Mouse (Mus musculus) monocyte, adult 5-6 weeks (primary cell): ENCODE results near the gene Kti12. TPM values are rescaled to one million over a fixed set of nuclear protein-coding genes. Genes with fewer than 3 reads are reported as not detected.

ENCODE experiments used
- ATAC-seq: fragments of 153-309, 156-312 bp; replicated peaks from 2 replicates; pipeline ENCODE4 v1.8.0; 2017; ENCODE audit warnings: mild to moderate bottlenecking; ENCODE audit not compliant: low TSS enrichment, insufficient number of reproducible peaks, severe bottlenecking, poor library complexity, low FRiP score
- total RNA-seq: library from RNA; stranded (forward); fragments of 200-1000, 200-491, 200-594 nt; gene quantifications from 3 replicates; pipeline ENCODE4 v1.2.3, GENCODE M21; 2017

Kti12 gene
- 9.4 to 17.5 TPM (median 14.5 TPM) in 3 replicates for total RNA-seq

- ATAC-seq, result peak; percentile 90
These were observed at the start of gene Kti12 for GRCm38 (mm10) chr4:108847715-108848504. TSS of gene Kti12 (plus strand) at chr4:108847785.

GRCm38 (mm10) chr4:108798083-108798830, 49.3 kb upstream of the Kti12 start:
- ATAC-seq, result peak; percentile 93

- no peak for ATAC-seq
These were observed 44.0 kb upstream of the Kti12 start for GRCm38 (mm10) chr4:108803535-108803934.

GRCm38 (mm10) chr4:108811142-108811541, 36.4 kb upstream of the Kti12 start:
- ATAC-seq, result no peak

- ATAC-seq, result no peak
These were observed 36.0 kb upstream of the Kti12 start for GRCm38 (mm10) chr4:108811550-108811949.

- ATAC-seq, result no peak
These were observed 21.9 kb upstream of the Kti12 start for GRCm38 (mm10) chr4:108825677-108826076.

GRCm38 (mm10) chr4:108826096-108826495, 21.5 kb upstream of the Kti12 start:
- ATAC-seq, result 0 out of 2 replicates have a peak, but pooled peaks have one; percentile 27

- ATAC-seq, result no peak
These were observed 20.9 kb upstream of the Kti12 start for GRCm38 (mm10) chr4:108826643-108827042.

- no peak for ATAC-seq
These were observed 16.9 kb upstream of the Kti12 start for GRCm38 (mm10) chr4:108830698-108831097.

GRCm38 (mm10) chr4:108832916-108833827, 14.4 kb upstream of the Kti12 start, which contains the start of gene Btf3l4:
TSS of gene Btf3l4 (minus strand) at chr4:108833614.
- peak; percentile 83 for ATAC-seq

- peak; percentile 60 for ATAC-seq
These were observed 13.8 kb upstream of the Kti12 start for GRCm38 (mm10) chr4:108833828-108834114.

- peak; percentile 59 for ATAC-seq
These were observed 13.2 kb upstream of the Kti12 start, which contains the start of gene Txndc12 for GRCm38 (mm10) chr4:108834115-108834970. TSS of gene Txndc12 (plus strand) at chr4:108834601.

- no peak for ATAC-seq
These were observed 12.6 kb upstream of the Kti12 start for GRCm38 (mm10) chr4:108834971-108835311.

- ATAC-seq, result no peak
These were observed 12.1 kb upstream of the Kti12 start for GRCm38 (mm10) chr4:108835496-108835895.

- ATAC-seq, result no peak
These were observed 9.6 kb upstream of the Kti12 start for GRCm38 (mm10) chr4:108838031-108838430.

- no peak for ATAC-seq
These were observed 5.5 kb upstream of the Kti12 start for GRCm38 (mm10) chr4:108841920-108842578.

- ATAC-seq, result no peak
These were observed 4.2 kb upstream of the Kti12 start for GRCm38 (mm10) chr4:108843336-108843735.
